Mouse (Mus musculus) liver, adult 2 months (tissue): ENCODE results near the gene Ccdc12.

Source experiments
- CTCF ChIP-seq: fragments of 200-500 bp; IDR thresholded peaks from 2 replicates; pipeline ENCODE4 v1.5.1; 2011; ENCODE audit warnings: low read depth, low read length, control low read depth
- POLR2A ChIP-seq: fragments of 200-500 bp; IDR thresholded peaks from 2 replicates; pipeline ENCODE4 v1.6.1; 2011; ENCODE audit warnings: low read length, control low read depth; ENCODE audit not compliant: insufficient read depth; ENCODE audit errors: extremely low read depth

DNA sequence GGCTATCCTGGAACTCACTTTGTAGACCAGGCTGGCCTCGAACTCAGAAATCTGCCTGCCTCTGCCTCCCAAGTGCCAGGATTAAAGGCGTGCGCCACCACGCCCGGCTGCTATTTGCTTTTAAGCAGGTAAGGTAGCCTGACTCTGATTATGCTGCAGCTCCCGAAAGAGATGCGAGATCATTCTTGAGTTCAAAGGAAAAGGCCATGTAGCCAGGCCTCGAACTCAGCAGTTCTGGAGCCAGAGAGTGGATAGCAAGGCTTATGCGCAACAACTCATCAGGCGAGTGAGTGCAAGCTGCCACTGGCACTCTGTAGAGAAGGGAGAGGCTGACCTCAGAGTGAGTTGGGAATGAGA is 674 bp upstream of the Ccdc12 start:
- no peak for TF ChIP-seq CTCF
- TF ChIP-seq POLR2A = no peak
